Mouse (Mus musculus) heart, embryonic 11.5 days (tissue): Measurements from ENCODE around the gene Wnt5b. TPM values are rescaled to one million over a fixed set of nuclear protein-coding genes. Genes with fewer than 3 reads are reported as not detected.

Source experiments
- ATAC-seq: fragments of 200-750 bp; cut with Nextera tagmentation; replicated peaks from 2 replicates; pipeline ENCODE4 v1.8.0; 2017; ENCODE audit warnings: moderate library complexity; ENCODE audit not compliant: insufficient number of reproducible peaks, low FRiP score, low TSS enrichment
- H3K27ac ChIP-seq: fragments of 300-500 bp; sonication (generic); 2 replicates; pipeline ENCODE4 v1.5.1; 2014; ENCODE audit warnings: mild to moderate bottlenecking, low read depth, low read length
- H3K27me3 ChIP-seq: fragments of 300-500 bp; sonication (generic); 2 replicates; pipeline ENCODE4 v1.6.1; 2014; ENCODE audit warnings: mild to moderate bottlenecking, low read length, mixed read lengths; ENCODE audit not compliant: control insufficient read depth, insufficient read depth
- H3K36me3 ChIP-seq: fragments of 300-500 bp; sonication (generic); 2 replicates; pipeline ENCODE4 v1.6.1; 2014; ENCODE audit warnings: mild to moderate bottlenecking, low read length, moderate library complexity, mixed read lengths; ENCODE audit not compliant: control insufficient read depth, insufficient read depth
- H3K4me1 ChIP-seq: fragments of 300-500 bp; sonication (generic); 2 replicates; pipeline ENCODE4 v1.6.1; 2014; ENCODE audit warnings: low read length; ENCODE audit not compliant: control insufficient read depth, insufficient read depth
- H3K4me2 ChIP-seq: fragments of 300-500 bp; sonication (generic); 2 replicates; pipeline ENCODE4 v1.6.1; 2014; ENCODE audit warnings: mild to moderate bottlenecking, moderate library complexity
- H3K4me3 ChIP-seq: fragments of 300-500 bp; sonication (generic); 2 replicates; pipeline ENCODE4 v1.5.1; 2014; ENCODE audit warnings: low read depth, low read length
- H3K9ac ChIP-seq: fragments of 300-500 bp; sonication (generic); 2 replicates; pipeline ENCODE4 v1.6.1; 2014; ENCODE audit warnings: mild to moderate bottlenecking, low read depth, low read length, moderate library complexity
- H3K9me3 ChIP-seq: fragments of 300-500 bp; sonication (generic); replicated peaks from 2 replicates; pipeline ENCODE4 v1.6.1; 2016; ENCODE audit warnings: low read length; ENCODE audit not compliant: control insufficient read depth
- WGBS: fragments of 180-500 bp; shearing (Covaris S2); extraction: QIAGEN DNeasy Blood & Tissue Kit; methylation state at CpG from one replicate; pipeline ENCODE4 v1.1.7; 2014; ENCODE audit not compliant: insufficient replicate concordance; 5-methylcytosine and 5-hydroxymethylcytosine counted together
- polyA plus RNA-seq: library from polyadenylated mRNA; unstranded; fragments of >200 nt; fragmentation: Nextera tagmentation; extraction: Ambion mirVana; gene quantifications from 2 replicates; pipeline ENCODE4 v1.2.1, GENCODE M21; 2014

Wnt5b gene
- polyA plus RNA-seq, 1 experiment from 2014 or later, result 7.3 TPM

DNA sequence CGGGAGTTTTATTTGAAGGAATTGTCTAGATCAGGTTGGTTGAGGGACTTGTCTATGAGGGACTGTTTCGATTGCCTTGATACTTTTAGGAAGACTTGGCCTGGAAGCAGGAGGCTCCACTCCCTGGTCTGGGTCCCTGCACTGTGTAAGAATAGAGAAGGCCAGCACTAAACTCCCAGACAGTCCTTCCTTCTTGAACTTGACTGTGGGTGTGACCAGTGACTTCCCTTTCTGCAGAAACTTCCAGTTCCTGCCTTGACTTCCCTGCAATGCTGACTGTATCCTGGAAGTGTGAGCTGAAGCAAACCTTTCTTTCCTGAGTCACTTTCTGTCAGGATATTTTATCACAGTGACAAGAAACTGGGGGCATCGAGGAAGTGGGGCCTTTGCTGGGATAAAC, 73.4 kb downstream of the Wnt5b start:
- no peak overlapping the region for H3K4me3 ChIP-seq
- H3K9me3 ChIP-seq, result no peaks in the 10 kb centered on the region
- H3K9ac ChIP-seq, result no peak overlapping the region
- 80% methylated on average over 3 of the region's 3 CpGs for WGBS
- no peak for ATAC-seq
- H3K4me1 ChIP-seq, result peaks cover 9% of the 10 kb centered on the region
- no peak overlapping the region for H3K4me2 ChIP-seq
- no peak overlapping the region for H3K27ac ChIP-seq
- H3K36me3 ChIP-seq, result no peaks in the 10 kb centered on the region
- no peaks in the 10 kb centered on the region for H3K27me3 ChIP-seq

DNA sequence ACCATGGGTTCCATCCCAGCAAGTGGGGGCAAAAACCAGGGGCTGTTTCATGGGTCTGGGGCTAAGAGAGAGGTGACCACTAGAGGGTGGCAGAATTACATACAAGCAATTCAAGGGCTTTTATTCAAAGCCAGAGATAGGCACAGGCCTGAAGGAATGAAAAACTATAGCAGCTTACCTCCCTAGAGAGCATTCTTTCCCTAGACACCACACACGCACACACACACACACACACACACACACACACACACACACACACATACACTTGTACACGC, 76.4 kb downstream of the Wnt5b start:
- Histone ChIP-seq H3K4me2 (no peak overlapping the region), H3K27ac (peak overlapping the region; percentile 74), H3K9ac (peak overlapping the region; percentile 58; the same call in 1 of the 2 replicates), H3K9me3 (no peaks in the 10 kb centered on the region), H3K4me1 (peaks cover 6% of the 10 kb centered on the region), H3K27me3 (no peaks in the 10 kb centered on the region), H3K36me3 (no peaks in the 10 kb centered on the region), H3K4me3 (no peak overlapping the region)
- no peak for ATAC-seq
- WGBS, result 74% methylated on average over 2 of the region's 2 CpGs

DNA sequence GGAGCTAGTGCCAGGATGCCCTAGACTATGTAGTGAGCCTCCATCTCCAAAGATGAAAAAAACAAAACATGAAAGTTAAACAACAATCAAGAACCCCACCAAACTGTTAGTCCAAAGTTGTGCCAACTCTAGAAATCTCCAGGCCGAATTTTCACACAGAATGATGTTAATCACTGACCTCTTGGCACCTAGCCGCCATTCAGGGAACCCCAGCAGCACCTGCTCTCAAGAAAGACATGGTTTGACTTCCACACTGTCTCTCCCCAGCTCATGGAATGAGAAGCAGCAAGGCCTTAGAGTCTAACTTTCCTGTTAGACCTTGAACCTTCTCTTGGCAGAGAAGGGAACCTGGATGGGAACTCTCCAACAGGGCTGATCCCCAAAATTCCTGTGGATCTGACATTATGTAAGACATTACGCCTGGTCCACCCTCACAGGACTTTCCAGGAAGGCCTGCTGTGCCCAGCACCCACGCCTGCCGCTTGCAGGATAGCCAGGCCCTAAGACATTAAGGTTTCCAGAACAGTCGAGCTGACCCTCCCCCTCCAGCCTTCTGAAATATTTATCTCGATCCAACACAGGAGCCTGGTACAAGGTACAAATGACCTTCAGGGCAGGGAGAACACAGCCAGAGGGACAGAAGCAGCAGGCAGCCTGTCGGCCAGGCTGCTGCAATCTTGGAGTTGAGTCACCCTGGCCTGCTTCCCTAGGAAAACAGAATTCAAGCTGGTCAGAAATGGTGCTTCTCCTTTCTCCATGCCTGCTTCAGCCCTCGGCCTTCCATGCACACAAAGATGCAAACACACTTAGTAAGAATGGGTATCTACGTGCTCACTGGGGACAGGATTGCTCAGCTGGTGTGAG, 77.0 kb downstream of the Wnt5b start:
- no peaks in the 10 kb centered on the region for H3K9me3 ChIP-seq
- no peaks in the 10 kb centered on the region for H3K27me3 ChIP-seq
- H3K4me2 ChIP-seq, result no peak overlapping the region
- peak overlapping the region; percentile 74 for H3K27ac ChIP-seq
- peaks cover 6% of the 10 kb centered on the region for H3K4me1 ChIP-seq
- peak overlapping the region; percentile 58 for H3K9ac ChIP-seq
- H3K4me3 ChIP-seq, result no peak overlapping the region
- 38% methylated on average over 10 of the region's 10 CpGs for WGBS
- no peak for ATAC-seq
- H3K36me3 ChIP-seq, result no peaks in the 10 kb centered on the region

DNA sequence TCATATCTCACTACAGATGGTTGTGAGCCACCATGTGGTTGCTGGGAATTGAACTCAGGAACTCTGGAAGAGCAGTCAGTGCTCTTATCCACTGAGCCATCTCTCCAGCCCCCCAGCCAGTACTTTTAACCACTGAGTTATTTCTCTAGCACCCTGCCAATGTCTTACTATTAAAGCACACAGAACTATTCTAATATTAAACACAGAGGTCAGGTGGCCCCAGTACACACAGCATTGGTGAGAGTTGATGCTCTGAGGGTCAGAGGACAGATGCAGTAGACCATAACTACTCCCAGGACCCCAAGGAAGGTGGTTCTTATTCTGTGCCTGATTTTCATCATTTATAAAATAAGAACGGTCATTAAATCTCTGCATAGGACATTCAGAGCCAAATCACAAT, 78.0 kb downstream of the Wnt5b start:
- no peak overlapping the region for H3K4me3 ChIP-seq
- WGBS, result 92% methylated on average over 1 of the region's 1 CpGs
- no peaks in the 10 kb centered on the region for H3K36me3 ChIP-seq
- no peaks in the 10 kb centered on the region for H3K27me3 ChIP-seq
- H3K9ac ChIP-seq, result no peak overlapping the region
- peaks cover 6% of the 10 kb centered on the region for H3K4me1 ChIP-seq
- H3K9me3 ChIP-seq, result no peaks in the 10 kb centered on the region
- ATAC-seq, result no peak
- no peak overlapping the region for H3K27ac ChIP-seq
- H3K4me2 ChIP-seq, result no peak overlapping the region

DNA sequence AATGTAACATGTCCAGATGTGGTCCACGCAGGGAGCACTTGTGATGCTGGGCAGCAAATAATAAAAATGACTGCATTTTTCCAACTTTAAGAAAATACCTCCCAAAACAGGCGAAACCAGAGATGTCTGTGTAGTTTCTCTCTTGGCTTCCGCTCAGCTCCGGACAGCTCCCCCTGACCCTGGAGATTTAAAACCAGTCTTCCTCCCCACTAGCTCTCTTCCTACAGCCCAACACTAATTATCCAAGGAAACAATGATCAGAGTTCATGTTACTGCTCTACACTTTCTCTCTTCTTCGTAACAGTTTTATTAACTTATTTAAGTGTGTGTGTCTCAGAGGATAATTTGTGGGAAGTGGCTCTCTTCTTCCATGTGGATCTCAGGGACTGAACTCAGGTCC, 83.8 kb downstream of the Wnt5b start:
- ATAC-seq, result no peak
- Histone ChIP-seq H3K36me3 (no peaks in the 10 kb centered on the region), H3K9me3 (no peaks in the 10 kb centered on the region), H3K4me1 (no peaks in the 10 kb centered on the region), H3K9ac (no peak overlapping the region), H3K4me2 (no peak overlapping the region), H3K4me3 (no peak overlapping the region), H3K27ac (no peak overlapping the region), H3K27me3 (no peaks in the 10 kb centered on the region)
- 76% methylated on average over 5 of the region's 5 CpGs for WGBS

DNA sequence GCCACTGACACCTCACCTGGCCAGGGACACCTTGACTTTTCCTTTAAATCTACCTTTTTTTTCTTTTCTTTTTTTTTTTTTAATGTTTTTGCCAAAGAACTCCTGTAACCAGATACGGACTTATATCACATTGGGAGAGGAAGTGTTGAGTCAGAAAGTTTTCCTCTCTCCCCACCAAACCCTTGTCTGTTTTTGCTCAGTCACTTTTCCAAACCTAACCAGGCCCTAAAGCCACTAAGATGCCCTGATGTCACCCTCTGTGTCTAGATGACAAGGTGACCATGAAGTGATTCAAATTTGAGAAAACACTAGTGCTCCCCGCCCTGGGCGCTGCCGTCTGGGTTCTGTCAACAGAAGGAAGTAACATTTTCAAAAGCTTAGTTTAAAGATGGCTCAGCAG, 85.1 kb downstream of the Wnt5b start:
- Histone ChIP-seq H3K4me1 (no peaks in the 10 kb centered on the region), H3K9me3 (no peaks in the 10 kb centered on the region), H3K36me3 (no peaks in the 10 kb centered on the region), H3K9ac (no peak overlapping the region), H3K27ac (no peak overlapping the region), H3K4me3 (no peak overlapping the region), H3K4me2 (no peak overlapping the region), H3K27me3 (no peaks in the 10 kb centered on the region)
- ATAC-seq, result no peak
- 71% methylated on average over 4 of the region's 4 CpGs for WGBS

DNA sequence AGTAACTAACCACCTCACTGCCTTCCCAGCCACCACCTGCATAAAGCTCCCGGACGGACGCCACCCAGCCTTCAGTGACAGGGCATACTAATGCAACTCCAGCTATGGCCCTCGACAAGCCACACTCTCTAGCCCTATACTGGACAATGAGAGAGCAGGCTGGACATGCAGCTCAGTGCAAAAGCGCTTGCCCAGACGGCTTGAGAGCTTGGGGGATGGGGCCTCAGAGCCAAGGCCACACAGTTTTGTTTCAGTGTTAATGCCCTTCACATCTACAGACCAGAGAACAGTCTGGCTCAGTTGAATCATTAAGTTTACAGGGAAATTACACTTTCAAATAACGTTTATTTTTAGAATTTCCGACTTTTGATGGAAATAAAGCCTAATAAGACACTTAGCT, 86.0 kb downstream of the Wnt5b start:
- Histone ChIP-seq H3K4me1 (no peaks in the 10 kb centered on the region), H3K4me2 (no peak overlapping the region), H3K9me3 (no peaks in the 10 kb centered on the region), H3K36me3 (no peaks in the 10 kb centered on the region), H3K9ac (no peak overlapping the region), H3K27me3 (no peaks in the 10 kb centered on the region), H3K27ac (no peak overlapping the region), H3K4me3 (no peak overlapping the region)
- 56% methylated on average over 8 of the region's 8 CpGs for WGBS
- no peak for ATAC-seq

DNA sequence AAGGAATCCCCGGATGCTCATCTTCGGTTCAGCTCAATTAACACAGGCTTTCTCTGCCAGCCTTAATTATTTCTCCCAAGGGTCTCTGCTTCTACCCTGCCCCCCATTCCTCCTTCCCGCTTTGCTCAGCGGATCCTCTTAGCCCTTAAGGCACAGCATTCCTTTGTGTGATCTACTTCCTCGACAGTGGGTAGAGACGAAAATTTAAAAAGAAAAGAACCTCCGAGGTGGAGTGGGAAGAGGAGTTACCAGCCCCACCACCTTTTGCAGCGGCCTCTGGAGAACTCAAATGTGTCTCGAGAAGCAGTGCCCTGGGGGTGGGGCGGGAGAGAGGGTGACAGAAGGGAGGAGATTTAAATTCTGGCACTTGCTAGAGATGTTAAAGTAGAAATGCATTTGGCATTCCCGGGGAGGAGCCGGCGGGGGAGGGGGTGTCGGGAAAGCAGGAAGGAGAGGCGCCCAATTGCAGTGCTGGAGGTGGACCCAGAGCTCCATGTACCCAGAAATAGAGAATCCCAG, 92.1 kb downstream of the Wnt5b start:
- Histone ChIP-seq H3K27ac (peak overlapping the region; percentile 71), H3K36me3 (no peaks in the 10 kb centered on the region), H3K9me3 (no peaks in the 10 kb centered on the region), H3K4me2 (peak overlapping the region; percentile 77), H3K4me1 (peaks cover 15% of the 10 kb centered on the region), H3K4me3 (peak overlapping the region; percentile 42), H3K27me3 (peaks cover 2% of the 10 kb centered on the region; the same call in 1 of the 2 replicates), H3K9ac (peak overlapping the region; percentile 65)
- under 1% methylated on average over 15 of the region's 15 CpGs for WGBS
- no peak for ATAC-seq
